Mouse (Mus musculus) heart, postnatal 4 days (tissue): ENCODE measurements around the gene L3mbtl4. TPM values are rescaled to one million over a fixed set of nuclear protein-coding genes. Genes with fewer than 3 reads are reported as not detected.
"Not testable (repeated sequence)": the region's sequence is repeated elsewhere in the genome, so short reads cannot be mapped to it uniquely, and the experiment has no call there.

Source experiments
- DNase-seq: peaks from one replicate; pipeline ENCODE4 v3.0.0; 2021
- total RNA-seq, 2 experiments: library from RNA; stranded (reverse); gene quantifications; 2 replicates each; pipeline ENCODE4 v1.2.3; 2021

Gene L3mbtl4
- total RNA-seq, 2 experiments from 2014 or later = not detected

- no peak for DNase-seq
Observed at GRCm38 (mm10) chr17:68405993-68406392, 132.4 kb downstream of the L3mbtl4 start.

- DNase-seq = not testable (repeated sequence)
Observed at GRCm38 (mm10) chr17:68407121-68407520, 133.5 kb downstream of the L3mbtl4 start.

GRCm38 (mm10) chr17:68422663-68423498 lies 149.3 kb downstream of the L3mbtl4 start:
- no peak for DNase-seq

DNA sequence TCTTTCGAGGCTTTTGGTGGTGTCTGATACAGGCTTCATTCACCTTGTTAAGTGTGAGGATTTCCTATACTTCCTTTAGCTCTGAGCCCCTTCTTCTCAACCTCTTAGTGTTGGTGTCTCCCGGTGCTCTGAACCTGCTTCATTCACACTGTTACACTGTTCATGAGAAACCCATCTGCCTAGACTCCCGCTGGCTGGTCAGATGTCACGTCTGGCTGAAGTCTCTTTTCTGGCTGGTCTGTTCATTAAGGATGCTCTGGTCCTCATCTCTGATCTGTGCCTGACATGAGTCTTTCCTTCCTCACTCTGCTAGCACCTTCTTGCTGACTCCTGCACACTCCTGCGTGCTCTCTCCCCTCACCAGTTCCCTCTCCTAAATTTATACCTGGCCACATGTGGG lies 160.0 kb downstream of the L3mbtl4 start:
- DNase-seq = no peak

DNA sequence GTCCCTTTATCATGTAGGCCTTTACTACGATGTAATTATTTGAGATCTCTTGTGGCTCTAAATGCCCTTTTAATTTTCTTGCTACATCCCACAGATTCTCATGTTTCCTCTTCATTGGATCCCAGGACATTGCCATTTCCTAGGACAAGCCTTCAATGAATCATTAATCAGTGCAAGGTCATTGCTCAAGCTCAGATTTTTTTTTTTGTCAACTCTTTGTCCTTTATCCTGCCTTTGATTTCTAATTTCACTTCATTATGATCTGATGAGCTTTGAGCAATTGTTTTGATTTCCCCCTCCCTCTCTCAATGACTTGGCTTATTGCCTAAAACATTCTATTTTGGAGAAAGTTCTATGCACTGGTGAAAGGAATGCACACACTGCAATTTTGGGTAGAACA lies 177.3 kb downstream of the L3mbtl4 start:
- DNase-seq = no peak

- no peak for DNase-seq
Observed at GRCm38 (mm10) chr17:68461471-68461870, 187.9 kb downstream of the L3mbtl4 start.

GRCm38 (mm10) chr17:68467311-68467710 lies 193.7 kb downstream of the L3mbtl4 start:
- no peak for DNase-seq

- DNase-seq = no peak
Observed at GRCm38 (mm10) chr17:68490065-68490691, 216.6 kb downstream of the L3mbtl4 start.

- peak; percentile 20 for DNase-seq
Observed at GRCm38 (mm10) chr17:68492231-68492630, 218.6 kb downstream of the L3mbtl4 start.

- not testable (repeated sequence) for DNase-seq
Observed at GRCm38 (mm10) chr17:68502998-68503397, 229.4 kb downstream of the L3mbtl4 start.

- no peak for DNase-seq
Observed at GRCm38 (mm10) chr17:68559698-68560097, 286.1 kb downstream of the L3mbtl4 start.

- no peak for DNase-seq
Observed at GRCm38 (mm10) chr17:68560264-68560663, 286.7 kb downstream of the L3mbtl4 start.

DNA sequence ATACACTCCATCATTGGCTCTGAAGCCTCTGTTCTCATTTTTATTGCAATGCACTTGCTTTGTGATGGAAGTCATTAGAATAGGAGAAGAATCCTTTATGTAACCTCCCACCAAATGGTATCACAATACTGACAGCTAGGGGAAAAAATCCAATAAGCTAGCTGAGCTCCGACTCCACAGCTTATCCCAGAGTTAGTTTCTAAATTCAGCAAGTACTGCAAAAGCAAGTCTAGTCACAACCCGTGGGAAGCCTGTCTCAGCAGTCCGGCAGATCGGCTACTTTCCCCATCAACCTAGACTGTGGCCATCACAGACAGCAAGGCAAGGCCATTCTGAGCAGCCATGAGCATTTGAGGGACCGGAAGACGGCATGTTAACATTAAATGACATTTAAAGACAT lies 298.2 kb downstream of the L3mbtl4 start:
- DNase-seq = no peak

GRCm38 (mm10) chr17:68585195-68585594 lies 311.6 kb downstream of the L3mbtl4 start:
- no peak for DNase-seq

GRCm38 (mm10) chr17:68591619-68592018 lies 318.0 kb downstream of the L3mbtl4 start:
- DNase-seq = no peak

DNA sequence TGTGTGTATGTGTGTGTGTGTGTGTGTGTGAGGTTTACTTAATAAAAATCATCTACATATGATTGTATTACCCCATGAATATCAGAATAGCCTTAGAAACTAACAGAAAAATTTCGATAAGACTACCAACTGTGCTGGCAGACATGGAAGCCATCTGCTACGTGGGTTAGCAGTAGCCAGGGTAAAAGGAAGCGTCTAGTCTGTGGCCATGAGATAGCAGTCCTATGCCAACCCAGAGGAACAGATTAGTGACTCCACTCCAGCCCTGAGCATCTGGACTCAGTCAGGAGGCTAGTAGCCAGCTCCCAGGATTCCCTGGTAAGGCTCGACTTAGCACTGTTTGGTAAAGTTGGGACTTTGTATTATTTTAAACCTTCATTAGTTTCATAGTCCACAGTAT lies 329.1 kb downstream of the L3mbtl4 start:
- no peak for DNase-seq

DNA sequence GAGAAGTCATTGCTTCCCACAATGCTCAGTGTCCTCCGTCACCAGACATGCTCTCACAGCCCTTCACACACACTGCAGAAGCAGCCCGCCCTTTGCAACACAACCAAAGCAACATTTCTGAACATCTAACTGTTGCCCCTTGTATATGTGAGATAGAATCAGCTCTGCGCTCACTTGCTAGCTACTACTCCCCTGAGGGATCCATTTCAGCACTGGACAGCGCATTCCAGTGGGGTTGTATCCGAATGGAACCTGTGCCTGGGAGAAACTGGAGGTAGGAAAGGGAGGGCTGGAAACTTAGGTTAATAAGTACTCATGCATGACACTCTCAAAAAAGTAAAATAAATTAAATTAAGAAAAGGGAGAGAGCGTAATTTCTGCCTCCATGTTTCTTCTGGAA lies 334.1 kb downstream of the L3mbtl4 start:
- DNase-seq = peak; percentile 54

- DNase-seq = no peak
Observed at GRCm38 (mm10) chr17:68611247-68611646, 337.6 kb downstream of the L3mbtl4 start.

DNA sequence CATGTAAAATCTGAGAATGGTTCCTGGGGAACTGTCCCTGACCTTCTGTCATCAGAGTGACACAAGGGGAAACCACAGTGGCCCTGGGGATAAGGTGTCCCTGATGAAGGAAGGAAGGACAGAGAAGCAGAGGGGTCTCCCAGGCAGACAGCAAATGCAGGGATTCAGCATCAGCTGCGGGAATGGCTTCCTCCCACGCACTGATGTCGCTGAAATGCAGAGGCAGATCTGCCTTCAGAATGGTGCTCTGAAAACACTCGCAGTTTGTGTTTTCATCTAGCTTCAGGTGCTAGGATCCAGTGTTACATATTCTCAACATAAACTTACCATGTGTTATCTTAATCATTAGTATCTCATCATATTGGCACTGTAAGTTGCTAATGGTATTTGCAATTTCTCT lies 351.7 kb downstream of the L3mbtl4 start:
- DNase-seq = no peak

DNA sequence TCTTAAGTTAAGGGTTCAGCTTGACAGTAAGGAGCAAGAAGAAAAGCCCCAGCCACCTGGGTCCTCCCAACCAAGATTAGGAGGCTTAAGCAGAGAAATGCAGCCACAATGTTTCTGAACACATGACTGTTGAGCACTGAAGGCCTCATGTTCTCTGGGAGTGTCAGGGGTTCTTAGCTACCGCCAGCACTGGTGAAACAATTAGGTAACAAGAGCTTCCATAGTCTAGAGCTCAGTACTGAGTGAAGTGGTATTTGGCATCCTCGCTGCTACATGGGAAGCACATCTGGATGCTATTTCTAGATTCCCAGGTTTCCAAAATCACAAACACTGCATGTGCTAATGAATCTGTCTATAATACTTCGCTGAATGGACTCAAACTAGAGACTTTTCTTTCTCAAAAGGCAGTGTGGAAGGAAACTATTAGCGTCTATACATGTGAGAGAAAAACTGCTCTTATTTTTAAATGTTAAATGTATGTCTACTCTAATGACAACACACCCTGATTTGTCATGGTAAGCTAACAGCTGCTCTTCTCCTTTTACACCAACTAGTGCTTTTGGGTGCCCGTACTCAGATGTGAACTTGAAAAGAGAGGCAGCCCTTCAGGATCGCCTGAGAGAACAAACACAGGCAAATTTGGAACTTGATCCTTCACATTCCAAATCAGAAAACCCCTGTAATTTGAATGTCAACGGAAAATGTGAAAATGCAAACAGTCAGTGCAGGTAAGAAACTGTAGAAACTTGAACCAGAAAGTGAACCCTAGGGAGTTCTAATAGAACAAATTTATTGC lies 356.2 kb downstream of the L3mbtl4 start:
- no peak for DNase-seq

GRCm38 (mm10) chr17:68631396-68631795 lies 357.8 kb downstream of the L3mbtl4 start:
- no peak for DNase-seq

DNA sequence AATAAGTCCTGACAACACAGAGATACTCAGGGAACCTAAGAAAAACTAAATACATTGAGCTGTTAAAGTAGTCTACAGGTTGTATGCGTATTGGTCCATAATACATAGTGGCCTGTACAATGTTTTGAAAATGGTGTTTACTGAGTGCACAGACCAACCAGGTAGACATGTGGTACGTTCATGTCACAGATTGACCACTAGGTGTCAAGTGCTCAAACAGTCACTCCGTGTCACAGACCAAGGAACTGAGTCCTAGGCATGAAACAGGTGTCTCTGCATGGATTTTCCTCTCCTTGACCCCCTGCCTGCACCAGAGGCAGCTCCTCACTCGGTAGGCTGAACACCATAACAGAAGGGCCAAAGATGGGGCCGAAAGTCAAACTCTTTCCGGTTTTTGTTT lies 366.6 kb downstream of the L3mbtl4 start:
- DNase-seq = no peak

DNA sequence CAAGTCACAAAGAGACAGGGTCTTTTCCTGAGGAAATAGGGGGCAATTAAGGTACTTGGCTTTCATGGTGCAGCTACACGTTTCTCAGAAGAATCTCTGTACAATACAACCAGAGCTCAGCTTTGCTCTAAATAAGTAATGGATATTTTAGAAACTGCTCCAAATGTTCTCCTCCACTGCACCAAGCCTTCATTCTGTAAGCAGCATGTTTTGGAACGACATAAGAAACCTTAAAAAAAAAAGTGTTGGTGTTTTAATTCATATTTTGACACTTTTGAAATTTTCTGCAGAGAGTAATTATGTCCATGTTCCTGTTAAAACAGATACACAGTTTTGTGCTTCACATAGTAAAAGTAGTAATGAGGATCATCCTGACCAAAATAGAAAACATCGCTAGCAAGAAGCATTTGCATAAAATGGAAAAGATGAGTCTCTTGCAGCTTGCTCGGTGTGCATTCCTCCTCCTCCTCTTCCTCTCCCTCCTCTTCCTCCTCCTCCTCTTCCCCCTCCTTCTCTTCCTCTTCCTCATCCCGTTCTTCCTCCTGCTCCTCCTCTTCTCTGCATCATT lies 369.0 kb downstream of the L3mbtl4 start:
- DNase-seq = no peak
